Mouse (Mus musculus) MEL (cell line): ENCODE data around the gene Otud7b. TPM values are rescaled to one million over a fixed set of nuclear protein-coding genes. Genes with fewer than 3 reads are reported as not detected.

Experiments used
- DNase-seq: peaks from one replicate; pipeline ENCODE4 v3.0.0; 2011; ENCODE audit warnings: low read depth, low spot score
- H3K27ac ChIP-seq: 2 replicates; pipeline ENCODE4 v1.5.1; 2012; ENCODE audit warnings: low read depth, mild to moderate bottlenecking, control low read depth, low read length, moderate library complexity; ENCODE audit not compliant: control insufficient read depth
- H3K27me3 ChIP-seq, 2 experiments: fragments of 150-350 bp in 1 of 2; sonication (generic) in 1 of 2; 2 replicates each; pipeline ENCODE4 v1.6.1; 2012; ENCODE audit warnings: low read length in 2 of 2, mild to moderate bottlenecking in 2 of 2, improper control_type of control experiment in 1 of 2, moderate library complexity in 1 of 2; ENCODE audit not compliant: insufficient read depth in 2 of 2, control insufficient read depth in 1 of 2
- H3K36me3 ChIP-seq, 2 experiments: 2 replicates each; pipeline ENCODE4 v1.6.1; 2012 to 2014; ENCODE audit warnings: low read length in 2 of 2, improper control_type of control experiment in 1 of 2, inconsistent platforms in 1 of 2, mild to moderate bottlenecking in 1 of 2; ENCODE audit not compliant: insufficient read depth in 2 of 2, control insufficient read depth in 1 of 2
- H3K4me1 ChIP-seq, 2 experiments: fragments of 150-350 bp in 1 of 2; sonication (generic) in 1 of 2; 2 replicates each; pipeline ENCODE4 v1.6.1; 2012; ENCODE audit warnings: low read length in 2 of 2, improper control_type of control experiment in 1 of 2, mild to moderate bottlenecking in 1 of 2; ENCODE audit not compliant: insufficient read depth in 2 of 2, control insufficient read depth in 1 of 2
- H3K4me3 ChIP-seq, 2 experiments: fragments of 150-350 bp in 1 of 2; sonication (generic) in 1 of 2; 2 replicates each; pipeline ENCODE4 v1.5.1; 2012; ENCODE audit warnings: low read depth in 2 of 2, low read length in 2 of 2, mild to moderate bottlenecking in 2 of 2, moderate library complexity in 2 of 2, control low read depth in 1 of 2, improper control_type of control experiment in 1 of 2; ENCODE audit not compliant: control insufficient read depth in 1 of 2, insufficient read depth in 1 of 2
- H3K79me2 ChIP-seq: 2 replicates; pipeline ENCODE4 v1.6.1; 2012; ENCODE audit warnings: mild to moderate bottlenecking, low read length, moderate library complexity; ENCODE audit not compliant: control insufficient read depth, poor library complexity, insufficient read depth
- H3K9ac ChIP-seq: 2 replicates; pipeline ENCODE4 v1.6.1; 2012; ENCODE audit warnings: low read depth, mild to moderate bottlenecking, control low read depth, low read length, moderate library complexity; ENCODE audit not compliant: control insufficient read depth, poor library complexity, severe bottlenecking
- H3K9me3 ChIP-seq: fragments of 150-350 bp; sonication (generic); replicated peaks from 2 replicates; pipeline ENCODE4 v1.6.1; 2012; ENCODE audit warnings: mild to moderate bottlenecking, low read length, improper control_type of control experiment, moderate library complexity; ENCODE audit not compliant: insufficient read depth
- CHD1 ChIP-seq: IDR thresholded peaks from 2 replicates; pipeline ENCODE4 v1.6.1; 2012; ENCODE audit warnings: low read depth, mild to moderate bottlenecking, inconsistent platforms, low read length, improper control_type of control experiment
- GATA1 ChIP-seq: IDR thresholded peaks from 2 replicates; pipeline ENCODE4 v1.6.1; 2011; ENCODE audit warnings: low read depth, low read length, improper control_type of control experiment
- MEF2A ChIP-seq: IDR thresholded peaks from 2 replicates; pipeline ENCODE4 v1.6.1; 2014; ENCODE audit warnings: low read depth, mild to moderate bottlenecking, inconsistent platforms, low read length, improper control_type of control experiment; ENCODE audit not compliant: poor library complexity, insufficient replicate concordance, severe bottlenecking; ENCODE audit errors: extremely low read depth
- NELFE ChIP-seq: IDR thresholded peaks from 2 replicates; pipeline ENCODE4 v1.6.1; 2011; ENCODE audit warnings: low read depth, low read length, improper control_type of control experiment
- POLR2A ChIP-seq, 2 experiments: IDR thresholded peaks; 2 replicates each; pipeline ENCODE4 v1.6.1; 2011 to 2012; ENCODE audit warnings: low read length in 2 of 2, mild to moderate bottlenecking in 2 of 2, control low read depth in 1 of 2, improper control_type of control experiment in 1 of 2, low read depth in 1 of 2, moderate library complexity in 1 of 2; ENCODE audit not compliant: control insufficient read depth in 1 of 2, insufficient read depth in 1 of 2, poor library complexity in 1 of 2
- POLR2AphosphoS2 ChIP-seq: IDR thresholded peaks from 2 replicates; pipeline ENCODE4 v1.6.1; 2011; ENCODE audit warnings: low read length, improper control_type of control experiment
- POLR2AphosphoS5 ChIP-seq: IDR thresholded peaks from 2 replicates; pipeline ENCODE4 v1.6.1; 2012; ENCODE audit warnings: low read depth, borderline replicate concordance, mild to moderate bottlenecking, inconsistent platforms, low read length, moderate library complexity, mixed read lengths
- SIN3A ChIP-seq: IDR thresholded peaks from 2 replicates; pipeline ENCODE4 v1.6.1; 2012; ENCODE audit warnings: low read length, improper control_type of control experiment, inconsistent platforms
- SMC3 ChIP-seq: IDR thresholded peaks from 2 replicates; pipeline ENCODE4 v1.6.1; 2011; ENCODE audit warnings: low read depth, low read length, improper control_type of control experiment
- ZC3H11A ChIP-seq: IDR thresholded peaks from 2 replicates; pipeline ENCODE4 v1.6.1; 2012; ENCODE audit warnings: low read depth, mild to moderate bottlenecking, inconsistent platforms, low read length, improper control_type of control experiment
- ZMIZ1 ChIP-seq: IDR thresholded peaks from 2 replicates; pipeline ENCODE4 v1.6.1; 2012; ENCODE audit warnings: low read depth, mild to moderate bottlenecking, inconsistent platforms, low read length, improper control_type of control experiment, moderate library complexity
- polyA plus RNA-seq, 2 experiments: library from polyadenylated mRNA; stranded (reverse) in 1 of 2; unstranded in 1 of 2; fragments of >175 nt in 1 of 2; fragments of >200 nt in 1 of 2; gene quantifications; 2 replicates each; pipeline versions ENCODE4 v1.2.1 to v1.2.4; 2012; ENCODE audit warnings: low replicate concordance in 2 of 2, low read depth in 1 of 2; ENCODE audit not compliant: insufficient read length in 2 of 2, insufficient read depth in 1 of 2, missing spikeins in 1 of 2
- total RNA-seq: library from RNA; depleted of rRNA; stranded (reverse); fragments of 300-350 nt; gene quantifications from 2 replicates; pipeline ENCODE4 v1.2.3, GENCODE M21; 2012

Otud7b gene
- total and polyA plus RNA-seq, 3 experiments, result 17.9 to 25.8 (median 24.4) TPM

GRCm38 (mm10) chr3:96178427-96178826 is 74.1 kb downstream of the Otud7b start:
- Histone ChIP-seq H3K79me2 (peaks cover 21% of the 10 kb centered on the region), H3K36me3 (peaks cover 24 to 25% of the 10 kb centered on the region in 2 experiments), H3K9me3 (no peaks in the 10 kb centered on the region), H3K4me1 (peaks cover 2 to 23% of the 10 kb centered on the region in 2 experiments), H3K4me3 (no peak overlapping the region), H3K27me3 (no peaks in the 10 kb centered on the region), H3K9ac (no peak overlapping the region), H3K27ac (no peak overlapping the region)
- TF ChIP-seq ZC3H11A (no peak), POLR2A (IDR thresholded peaks at IDR 0.05; ENCODE audit: control insufficient read depth in 1 of 2, insufficient read depth in 1 of 2, low read depth in 1 of 2, low read length in 2 of 2, poor library complexity in 1 of 2) (peak in 1 of 2 experiments; percentile 36; a peak in 2 of 4 replicates), POLR2AphosphoS2 (peak; percentile 44)
- DNase-seq, result peak; percentile 37

DNA sequence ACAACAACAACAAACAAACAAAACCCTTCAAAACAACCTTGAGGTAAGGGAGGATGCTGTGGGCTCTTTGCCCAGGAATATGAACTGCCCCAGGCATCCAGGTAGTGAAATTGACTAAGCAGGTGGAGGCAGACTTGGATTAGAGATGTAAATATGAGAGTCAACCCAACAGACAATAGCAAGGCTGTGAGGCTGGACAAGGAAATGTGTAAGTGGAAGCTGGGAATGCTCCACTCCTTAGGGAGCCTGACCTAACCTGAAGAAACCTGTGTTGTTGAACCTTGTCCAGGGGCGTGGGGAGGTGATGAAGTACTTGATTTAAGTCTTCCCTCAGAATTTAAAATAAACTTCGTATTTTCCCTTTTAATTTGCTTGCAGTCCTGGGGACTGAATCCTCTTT is 74.6 kb downstream of the Otud7b start:
- no peak overlapping the region for H3K27ac ChIP-seq
- TF ChIP-seq POLR2AphosphoS5 (no peak), ZMIZ1 (no peak; the same call in 1 of the 2 replicates), NELFE (peak; percentile 13; the same call in 1 of the 2 replicates), POLR2AphosphoS2 (peak; percentile 73), POLR2A (IDR thresholded peaks at IDR 0.05; ENCODE audit: control insufficient read depth in 1 of 2, insufficient read depth in 1 of 2, low read depth in 1 of 2, low read length in 2 of 2, poor library complexity in 1 of 2) (peak in 1 of 2 experiments; percentile 18; a peak in 1 of 4 replicates), GATA1 (no peak), SMC3 (no peak)
- H3K9me3 ChIP-seq, result no peaks in the 10 kb centered on the region
- no peak overlapping the region for H3K4me3 ChIP-seq
- H3K79me2 ChIP-seq, result peaks cover 17% of the 10 kb centered on the region
- H3K9ac ChIP-seq, result no peak overlapping the region
- peaks cover 2 to 18% of the 10 kb centered on the region in 2 experiments for H3K4me1 ChIP-seq
- H3K27me3 ChIP-seq, result no peaks in the 10 kb centered on the region
- H3K36me3 ChIP-seq, result peaks cover 22 to 24% of the 10 kb centered on the region in 2 experiments
- peak; percentile 39 for DNase-seq

DNA sequence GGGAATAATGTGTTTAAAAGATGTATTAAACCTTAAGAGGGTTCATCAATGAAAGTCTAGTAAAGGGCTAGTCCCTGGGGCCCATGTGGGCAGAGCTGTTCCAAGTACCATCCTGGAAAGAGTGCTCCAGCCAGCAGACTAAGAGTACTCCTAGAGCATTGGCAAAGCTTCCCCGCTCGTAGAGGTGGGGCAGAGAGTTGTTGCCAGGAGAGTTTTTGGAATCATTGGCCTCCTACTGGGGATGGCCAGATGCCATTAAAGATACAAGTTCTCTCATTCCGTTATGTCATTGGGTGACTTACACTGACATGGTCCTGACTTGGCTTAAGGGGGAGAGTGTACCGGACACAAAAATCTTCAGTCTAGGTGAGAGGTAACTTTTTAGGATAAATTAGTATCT is 75.2 kb downstream of the Otud7b start:
- no peak overlapping the region for H3K27ac ChIP-seq
- H3K79me2 ChIP-seq, result peaks cover 12% of the 10 kb centered on the region
- peaks cover 2 to 12% of the 10 kb centered on the region in 2 experiments for H3K4me1 ChIP-seq
- no peaks in the 10 kb centered on the region for H3K9me3 ChIP-seq
- H3K9ac ChIP-seq, result no peak overlapping the region
- no peak overlapping the region for H3K4me3 ChIP-seq
- H3K27me3 ChIP-seq, result no peaks in the 10 kb centered on the region
- peaks cover 17 to 22% of the 10 kb centered on the region in 2 experiments for H3K36me3 ChIP-seq
- no peak for TF ChIP-seq CHD1
- no peak for TF ChIP-seq SIN3A
- no peak for TF ChIP-seq MEF2A
- DNase-seq, result peak; percentile 36
